Mouse (Mus musculus) spleen, adult 2 months (tissue): ENCODE measurements around the gene Vmn1r206.
"Not testable (repeated sequence)": the region's sequence is repeated elsewhere in the genome, so short reads cannot be mapped to it uniquely, and the experiment has no call there.

Experiments used
- CTCF ChIP-seq: fragments of 200-500 bp; IDR thresholded peaks from 2 replicates; pipeline ENCODE4 v1.5.1; 2011; ENCODE audit warnings: mild to moderate bottlenecking, inconsistent platforms; ENCODE audit not compliant: insufficient read depth, insufficient read length, insufficient replicate concordance; ENCODE audit errors: extremely low read depth
- POLR2A ChIP-seq: fragments of 200-500 bp; IDR thresholded peaks from 2 replicates; pipeline ENCODE4 v1.6.1; 2011; ENCODE audit warnings: low read depth, low read length, inconsistent platforms

GRCm38 (mm10) chr13:22574911-22575310, 49.1 kb downstream of the Vmn1r206 start:
- TF ChIP-seq POLR2A, CTCF: not testable (repeated sequence)
